Mouse (Mus musculus): ENCODE measurements around the gene Tsc1. TPM values are rescaled to one million over a fixed set of nuclear protein-coding genes. Genes with fewer than 3 reads are reported as not detected.

Gene Tsc1
- polyA plus RNA-seq, 1 experiment from 2014 or later: 15.7 TPM

DNA sequence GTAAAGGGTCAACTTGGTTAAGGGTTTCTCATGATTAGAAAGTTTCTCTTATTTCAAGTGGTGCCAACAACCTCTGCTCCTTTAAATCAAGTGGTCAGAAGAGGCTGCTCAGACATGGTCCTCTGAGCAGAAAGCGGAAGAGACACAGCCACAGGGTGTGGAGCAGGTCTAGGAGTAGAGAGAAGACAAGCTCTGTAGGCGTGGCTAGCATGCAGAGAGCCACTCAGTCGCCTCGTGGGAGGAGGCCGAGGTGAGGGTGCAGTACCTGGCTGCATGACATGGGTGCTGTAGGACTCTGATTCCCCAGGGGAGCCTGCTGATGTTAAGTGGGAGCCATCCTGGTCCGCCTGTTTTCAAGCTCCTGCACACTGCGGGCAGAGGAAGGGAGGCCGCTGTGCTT is 15.2 kb downstream of the Tsc1 start:
- H3K27ac ChIP-seq: no peak overlapping the region
- no peak overlapping the region for H3K4me2 ChIP-seq
- H3K4me1 ChIP-seq: no peaks in the 10 kb centered on the region
- H3K9ac ChIP-seq: no peak overlapping the region
- ATAC-seq (ENCODE audit: insufficient number of reproducible peaks, low FRiP score, low TSS enrichment, low read depth): no peak
- no peaks in the 10 kb centered on the region for H3K9me3 ChIP-seq
- H3K36me3 ChIP-seq: peaks cover 55% of the 10 kb centered on the region
- no peaks in the 10 kb centered on the region for H3K27me3 ChIP-seq
- no peak overlapping the region for H3K4me3 ChIP-seq
- 76% methylated on average over 8 of the region's 8 CpGs for WGBS

GRCm38 (mm10) chr2:28662891-28663290 is 21.9 kb downstream of the Tsc1 start:
- Histone ChIP-seq H3K4me2 (no peak overlapping the region), H3K27ac (no peak overlapping the region), H3K9me3 (no peaks in the 10 kb centered on the region), H3K9ac (no peak overlapping the region), H3K27me3 (no peaks in the 10 kb centered on the region), H3K4me3 (no peak overlapping the region), H3K36me3 (peaks cover 91% of the 10 kb centered on the region), H3K4me1 (no peaks in the 10 kb centered on the region)
- ATAC-seq (ENCODE audit: insufficient number of reproducible peaks, low FRiP score, low TSS enrichment, low read depth): no peak
- 91% methylated on average over 3 of the region's 3 CpGs for WGBS

DNA sequence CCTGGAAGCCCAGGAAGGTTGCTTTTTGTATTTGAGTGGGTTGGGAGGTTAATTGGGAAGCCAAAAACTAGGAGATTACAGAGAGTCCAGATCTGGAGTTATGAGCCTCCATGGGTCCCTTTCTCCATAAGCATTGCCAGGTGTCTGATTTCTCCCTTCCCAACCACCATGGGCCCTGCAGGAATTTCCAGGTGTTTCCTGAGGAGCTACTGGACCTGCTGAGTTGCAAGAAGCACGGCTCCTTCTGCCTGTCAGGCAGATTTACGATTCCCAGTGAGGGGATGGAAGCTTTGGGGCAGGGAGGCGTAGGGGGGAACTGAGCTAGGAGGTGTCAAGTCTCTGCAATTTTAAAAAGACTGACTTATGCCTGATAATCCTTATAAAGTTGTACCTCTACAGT is 24.8 kb downstream of the Tsc1 start:
- no peaks in the 10 kb centered on the region for H3K27me3 ChIP-seq
- H3K9ac ChIP-seq: no peak overlapping the region
- H3K4me1 ChIP-seq: no peaks in the 10 kb centered on the region
- no peak overlapping the region for H3K4me2 ChIP-seq
- H3K4me3 ChIP-seq: no peak overlapping the region
- no peaks in the 10 kb centered on the region for H3K9me3 ChIP-seq
- ATAC-seq (ENCODE audit: insufficient number of reproducible peaks, low FRiP score, low TSS enrichment, low read depth): no peak
- 33% methylated on average over 3 of the region's 3 CpGs for WGBS
- no peak overlapping the region; the same call in 1 of the 2 replicates for H3K27ac ChIP-seq
- peaks cover 80% of the 10 kb centered on the region for H3K36me3 ChIP-seq

GRCm38 (mm10) chr2:28671438-28671837 is 30.4 kb downstream of the Tsc1 start:
- Histone ChIP-seq H3K27me3 (no peaks in the 10 kb centered on the region), H3K36me3 (peaks cover 83% of the 10 kb centered on the region), H3K4me3 (no peak overlapping the region), H3K27ac (no peak overlapping the region), H3K9ac (no peak overlapping the region), H3K9me3 (no peaks in the 10 kb centered on the region), H3K4me1 (no peaks in the 10 kb centered on the region), H3K4me2 (no peak overlapping the region)
- no peak for ATAC-seq (ENCODE audit: insufficient number of reproducible peaks, low FRiP score, low TSS enrichment, low read depth)
- WGBS: 84% methylated on average over 2 of the region's 2 CpGs

- Histone ChIP-seq H3K4me1 (no peaks in the 10 kb centered on the region), H3K36me3 (peaks cover 91% of the 10 kb centered on the region), H3K9me3 (no peaks in the 10 kb centered on the region), H3K27ac (no peak overlapping the region), H3K4me3 (no peak overlapping the region), H3K27me3 (no peaks in the 10 kb centered on the region), H3K4me2 (no peak overlapping the region), H3K9ac (no peak overlapping the region)
- ATAC-seq (ENCODE audit: insufficient number of reproducible peaks, low FRiP score, low TSS enrichment, low read depth): no peak
- WGBS: 88% methylated on average over 8 of the region's 8 CpGs
Measured at GRCm38 (mm10) chr2:28676005-28676404, 35.0 kb downstream of the Tsc1 start.

GRCm38 (mm10) chr2:28680710-28681109 is 39.7 kb downstream of the Tsc1 start:
- H3K9ac ChIP-seq: no peak overlapping the region
- 41% methylated on average over 4 of the region's 4 CpGs for whole genome bisulfite sequencing
- ATAC-seq (ENCODE audit: insufficient number of reproducible peaks, low FRiP score, low TSS enrichment, low read depth): no peak
- H3K36me3 ChIP-seq: peaks cover 89% of the 10 kb centered on the region
- H3K27ac ChIP-seq: no peak overlapping the region
- no peak overlapping the region for H3K4me2 ChIP-seq
- H3K4me3 ChIP-seq: no peak overlapping the region
- no peaks in the 10 kb centered on the region for H3K27me3 ChIP-seq
- no peaks in the 10 kb centered on the region for H3K9me3 ChIP-seq
- H3K4me1 ChIP-seq: no peaks in the 10 kb centered on the region

DNA sequence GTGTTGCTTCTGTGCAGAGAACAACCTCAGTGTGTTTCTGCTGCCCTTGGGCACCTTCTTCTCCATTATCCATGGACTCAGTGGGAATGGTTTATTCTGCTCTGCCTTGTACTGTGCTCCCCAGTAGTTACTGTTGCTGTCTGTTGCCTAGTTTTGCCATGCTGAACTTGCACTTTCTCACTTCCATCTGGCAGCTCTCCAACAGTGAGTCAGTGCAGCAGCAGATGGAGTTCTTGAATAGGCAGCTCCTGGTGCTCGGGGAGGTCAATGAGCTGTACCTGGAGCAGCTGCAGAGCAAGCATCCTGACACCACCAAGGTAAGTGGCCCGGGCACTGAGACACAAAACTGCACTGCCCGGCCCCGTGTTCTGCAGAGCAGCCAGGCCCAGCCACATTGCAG is 40.7 kb downstream of the Tsc1 start:
- H3K36me3 ChIP-seq: peaks cover 90% of the 10 kb centered on the region
- no peak for ATAC-seq (ENCODE audit: insufficient number of reproducible peaks, low FRiP score, low TSS enrichment, low read depth)
- H3K27ac ChIP-seq: no peak overlapping the region
- H3K4me1 ChIP-seq: no peaks in the 10 kb centered on the region
- no peaks in the 10 kb centered on the region for H3K27me3 ChIP-seq
- H3K4me2 ChIP-seq: no peak overlapping the region
- no peak overlapping the region for H3K4me3 ChIP-seq
- H3K9ac ChIP-seq: no peak overlapping the region
- WGBS: 77% methylated on average over 4 of the region's 4 CpGs
- H3K9me3 ChIP-seq: no peaks in the 10 kb centered on the region

- no peak for ATAC-seq (ENCODE audit: insufficient number of reproducible peaks, low FRiP score, low TSS enrichment, low read depth)
- peaks cover 68% of the 10 kb centered on the region for H3K36me3 ChIP-seq
- H3K27me3 ChIP-seq: no peaks in the 10 kb centered on the region
- no peak overlapping the region for H3K9ac ChIP-seq
- H3K4me1 ChIP-seq: no peaks in the 10 kb centered on the region
- 85% methylated on average over 7 of the region's 7 CpGs for WGBS
- H3K4me3 ChIP-seq: no peak overlapping the region
- no peaks in the 10 kb centered on the region for H3K9me3 ChIP-seq
- no peak overlapping the region for H3K4me2 ChIP-seq
- no peak overlapping the region for H3K27ac ChIP-seq
Measured at GRCm38 (mm10) chr2:28685895-28686294, 44.9 kb downstream of the Tsc1 start.

DNA sequence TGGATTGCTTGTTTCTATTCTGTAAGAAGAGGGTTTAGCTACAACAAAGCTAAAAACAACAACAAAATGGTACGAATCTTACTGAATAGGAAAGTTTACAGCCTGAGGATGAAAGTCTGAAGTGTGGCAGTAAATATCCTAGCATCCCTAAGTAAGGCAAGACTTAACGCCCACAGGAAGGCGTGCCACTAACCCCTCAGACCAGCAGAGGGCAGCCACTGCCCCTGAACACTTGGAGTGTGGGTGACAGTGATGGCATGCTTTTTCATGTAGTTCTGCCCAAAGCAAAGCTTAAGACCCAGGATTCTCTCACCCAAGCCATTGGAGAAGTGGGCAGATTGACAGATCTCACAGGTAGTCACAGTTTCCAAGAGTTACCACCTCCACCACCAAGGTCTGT is 47.4 kb downstream of the Tsc1 start:
- Histone ChIP-seq H3K4me2 (no peak overlapping the region), H3K9ac (no peak overlapping the region), H3K9me3 (no peaks in the 10 kb centered on the region), H3K27me3 (no peaks in the 10 kb centered on the region), H3K36me3 (peaks cover 45% of the 10 kb centered on the region), H3K4me1 (no peaks in the 10 kb centered on the region), H3K4me3 (no peak overlapping the region), H3K27ac (no peak overlapping the region)
- 41% methylated on average over 3 of the region's 3 CpGs for WGBS
- no peak for ATAC-seq (ENCODE audit: insufficient number of reproducible peaks, low FRiP score, low TSS enrichment, low read depth)

GRCm38 (mm10) chr2:28692692-28693091 is 51.7 kb downstream of the Tsc1 start:
- Histone ChIP-seq H3K27me3 (no peaks in the 10 kb centered on the region), H3K27ac (no peak overlapping the region), H3K9ac (no peak overlapping the region), H3K36me3 (peaks cover 6% of the 10 kb centered on the region), H3K4me1 (no peaks in the 10 kb centered on the region), H3K9me3 (no peaks in the 10 kb centered on the region), H3K4me3 (no peak overlapping the region), H3K4me2 (no peak overlapping the region)
- ATAC-seq (ENCODE audit: insufficient number of reproducible peaks, low FRiP score, low TSS enrichment, low read depth): no peak
- WGBS: 72% methylated on average over 9 of the region's 9 CpGs

DNA sequence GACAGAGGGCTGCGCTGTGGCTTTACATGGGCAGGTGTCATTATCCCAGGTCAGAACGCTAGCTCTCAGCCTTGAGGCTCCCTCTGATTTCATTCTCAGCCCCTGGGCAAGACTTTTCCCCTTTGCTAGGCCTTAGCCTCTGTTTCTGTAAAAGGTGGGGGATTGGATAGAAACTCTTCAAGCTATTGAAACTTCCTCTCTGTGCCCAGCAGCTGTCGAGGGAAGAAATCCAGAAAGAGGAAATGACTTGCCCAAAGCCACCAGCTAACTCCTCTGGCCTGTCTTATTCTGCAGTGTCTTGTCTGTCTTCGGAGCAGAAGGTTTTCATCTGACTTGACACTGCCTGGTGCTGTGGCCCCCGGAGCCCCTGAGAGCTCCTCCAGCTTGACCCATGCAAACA is 57.5 kb downstream of the Tsc1 start:
- H3K36me3 ChIP-seq: no peaks in the 10 kb centered on the region
- no peak overlapping the region for H3K4me3 ChIP-seq
- H3K9me3 ChIP-seq: no peaks in the 10 kb centered on the region
- no peak overlapping the region for H3K9ac ChIP-seq
- H3K4me2 ChIP-seq: no peak overlapping the region
- H3K4me1 ChIP-seq: peaks cover 21% of the 10 kb centered on the region
- H3K27ac ChIP-seq: no peak overlapping the region
- 64% methylated on average over 5 of the region's 5 CpGs for WGBS
- H3K27me3 ChIP-seq: no peaks in the 10 kb centered on the region
- no peak for ATAC-seq (ENCODE audit: insufficient number of reproducible peaks, low FRiP score, low TSS enrichment, low read depth)

DNA sequence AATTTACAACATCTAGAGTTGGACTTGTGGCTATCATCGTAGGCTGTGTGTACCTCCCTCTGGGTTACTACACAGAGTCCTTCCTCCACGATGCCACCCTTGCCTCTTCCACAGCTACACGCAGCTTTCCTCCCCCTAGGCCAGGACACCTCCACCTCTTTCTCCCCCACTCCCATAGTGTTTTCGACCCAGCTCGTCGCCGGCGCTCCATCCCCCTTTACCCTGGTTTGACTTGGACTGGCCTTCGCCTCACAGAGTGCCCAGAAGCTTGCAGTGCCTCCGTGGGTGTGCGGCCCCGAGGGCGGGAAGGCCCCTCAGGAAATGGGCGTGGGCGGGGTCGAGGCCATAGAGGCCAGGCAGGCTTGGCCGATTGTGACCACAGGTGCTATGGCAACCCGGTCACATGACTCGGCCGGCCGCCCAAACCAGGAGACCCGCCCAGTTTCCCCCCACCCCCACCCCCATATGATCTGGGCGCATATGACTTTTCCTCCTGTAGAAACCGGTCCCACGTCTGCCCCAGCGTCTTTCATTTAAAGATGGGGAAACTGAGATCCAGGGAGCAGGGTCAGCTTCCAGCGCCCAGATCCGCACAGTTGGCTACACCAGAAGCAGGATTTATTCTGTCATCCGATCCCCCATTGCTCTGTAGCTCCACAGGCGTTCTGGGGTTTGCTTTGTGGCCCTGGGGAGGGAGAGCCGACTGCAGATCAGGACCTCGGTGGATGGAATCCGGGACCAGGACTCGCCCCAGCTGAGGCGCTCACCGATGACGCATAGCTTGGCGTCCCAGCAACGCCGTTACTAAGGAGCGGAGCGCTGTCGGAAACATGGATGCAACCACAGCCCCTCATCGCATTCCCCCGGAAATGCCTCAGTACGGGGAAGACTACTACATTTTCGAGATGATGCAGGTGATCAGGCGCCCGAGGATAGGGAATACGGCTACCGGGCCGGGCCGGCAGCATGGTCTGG is 58.6 kb downstream of the Tsc1 start, which contains the start of the genes Spaca9 and Ak8:
TSS of gene Spaca9 (minus strand) at position 367 of the 975 bp plus-strand sequence.
TSS of gene Ak8 (plus strand) at position 804 of the 975 bp plus-strand sequence.
- H3K4me3 ChIP-seq: peak within 1 kb of the TSS; percentile 61
- peaks cover 21% of the 10 kb centered on the region for H3K4me1 ChIP-seq
- no peaks in the 10 kb centered on the region for H3K9me3 ChIP-seq
- H3K27ac ChIP-seq: peak within 1 kb of the TSS; percentile 67
- peak; percentile 77 for ATAC-seq (ENCODE audit: insufficient number of reproducible peaks, low FRiP score, low TSS enrichment, low read depth)
- H3K36me3 ChIP-seq: no peaks in the 10 kb centered on the region
- under 1% methylated on average over 53 of the region's 53 CpGs for WGBS
- H3K4me2 ChIP-seq: peak within 1 kb of the TSS; percentile 90
- no peaks in the 10 kb centered on the region for H3K27me3 ChIP-seq
- H3K9ac ChIP-seq: peak within 1 kb of the TSS; percentile 45

Data from limb, embryonic 15.5 days (tissue).